8 mouse cellular contexts compared by ENCODE assay signal in genomic region chr17:87612796-87613195, GRCm38 (mm10). TPM values are rescaled to one million over a fixed set of nuclear protein-coding genes. Genes with fewer than 3 reads are reported as not detected.
DNase-seq lines count a peak whose midpoint lies in the region; ATAC-seq and TF ChIP-seq lines count a peak whose summit lies in the region.

No protein-coding gene starts in this region.

- H3K4me1 ChIP-seq in intestine, embryonic 16.5 days (ENCODE audit: control insufficient read depth, insufficient read depth, low read length), result peaks cover 29% of the 10 kb centered on the region
- no peaks in the 10 kb centered on the region for H3K4me1 ChIP-seq in midbrain, postnatal 0 days (ENCODE audit: insufficient read depth, low read length)

- TF ChIP-seq CTCF in midbrain, postnatal 0 days (IDR thresholded peaks at IDR 0.05), result no peak

- DNase-seq in embryo, embryonic 11 days, result peak; percentile 68
- DNase-seq in embryo, embryonic 10.5 days (ENCODE audit: low spot score), result no peak
- peak; percentile 26 for DNase-seq in urinary bladder, postnatal 14 days (ENCODE audit: low spot score)
- no peak for DNase-seq in urinary bladder, adult 2 months (ENCODE audit: low spot score)
- peak; percentile 56 for DNase-seq in midbrain, postnatal 0 days (ENCODE audit: low spot score)
- no peak for DNase-seq in spleen, adult 12 weeks (ENCODE audit: low spot score)
- DNase-seq in testis, postnatal 10 days (ENCODE audit: low spot score), result no peak

- ATAC-seq in intestine, embryonic 16.5 days, result 0 out of 2 replicates have a peak, but pooled peaks have one; percentile 2
- ATAC-seq in midbrain, postnatal 0 days (ENCODE audit: low FRiP score), result peak; percentile 38

- H3K9me3 ChIP-seq in intestine, embryonic 16.5 days (ENCODE audit: control insufficient read depth, low read length), result no peaks in the 10 kb centered on the region
- H3K9me3 ChIP-seq in midbrain, postnatal 0 days (ENCODE audit: low read length), result no peaks in the 10 kb centered on the region

- peak overlapping the region; percentile 76 for H3K9ac ChIP-seq in intestine, embryonic 16.5 days (ENCODE audit: low read depth, low read length)
- peak overlapping the region; percentile 75 for H3K9ac ChIP-seq in midbrain, postnatal 0 days (replicated peaks; ENCODE audit: low read length, poor library complexity, severe bottlenecking)

- H3K27me3 ChIP-seq in intestine, embryonic 16.5 days (replicated peaks; ENCODE audit: control insufficient read depth, insufficient read depth, low read length), result no peaks in the 10 kb centered on the region
- no peaks in the 10 kb centered on the region for H3K27me3 ChIP-seq in midbrain, postnatal 0 days (ENCODE audit: insufficient read depth, low read length)

- peak overlapping the region; percentile 94 for H3K27ac ChIP-seq in intestine, embryonic 16.5 days (ENCODE audit: low read length)
- peak overlapping the region; percentile 84 for H3K27ac ChIP-seq in midbrain, postnatal 0 days (ENCODE audit: low read depth, low read length)

- H3K4me2 ChIP-seq in intestine, embryonic 16.5 days (ENCODE audit: low read depth, low read length), result peak overlapping the region; percentile 54
- H3K4me2 ChIP-seq in midbrain, postnatal 0 days (ENCODE audit: low read depth, low read length, poor library complexity, severe bottlenecking), result peak overlapping the region; percentile 61

- H3K36me3 ChIP-seq in intestine, embryonic 16.5 days (ENCODE audit: control insufficient read depth, insufficient read depth, low read length), result no peaks in the 10 kb centered on the region
- H3K36me3 ChIP-seq in midbrain, postnatal 0 days (ENCODE audit: insufficient read depth, low read length), result no peaks in the 10 kb centered on the region

- H3K4me3 ChIP-seq in intestine, embryonic 16.5 days (ENCODE audit: low read length), result peak overlapping the region; percentile 47
- peak overlapping the region; percentile 37 for H3K4me3 ChIP-seq in midbrain, postnatal 0 days (ENCODE audit: low read depth, low read length)

- 11% methylated on average over 18 of the region's 18 CpGs for WGBS in intestine, embryonic 16.5 days
- 11% methylated on average over 18 of the region's 18 CpGs for WGBS in midbrain, postnatal 0 days

RNA-seq across cellular contexts. Expression of gene Epcam, which starts 23.0 kb away (rescaled TPM):
- polyA plus RNA-seq in urinary bladder, adult 2 months (2012; rRNA removed), result 54.9 and 57.1 TPM in 2 replicates
- polyA plus RNA-seq in intestine, embryonic 16.5 days (2015; fragmentation: Nextera tagmentation; extraction: Ambion mirVana), result 1,152 and 1,162 TPM in 2 replicates
- total RNA-seq in midbrain, postnatal 0 days (2014; rRNA removed), result 2.3 and 3.1 TPM in 2 replicates
- 4.7 and 5.2 TPM in 2 replicates for polyA plus RNA-seq in midbrain, postnatal 0 days (2015; fragmentation: Nextera tagmentation; extraction: Ambion mirVana)

RNA-seq across cellular contexts. Expression of gene Msh2, which starts 59.3 kb away (rescaled TPM):
- polyA plus RNA-seq in urinary bladder, adult 2 months (2012; rRNA removed), result 19.0 and 19.4 TPM in 2 replicates
- polyA plus RNA-seq in intestine, embryonic 16.5 days (2015; fragmentation: Nextera tagmentation; extraction: Ambion mirVana), result 55.0 and 59.5 TPM in 2 replicates
- total RNA-seq in midbrain, postnatal 0 days (2014; rRNA removed), result 26.0 and 29.7 TPM in 2 replicates
- 41.0 and 47.1 TPM in 2 replicates for polyA plus RNA-seq in midbrain, postnatal 0 days (2015; fragmentation: Nextera tagmentation; extraction: Ambion mirVana)

Comparison
In these comparisons a context has a peak if more than half of its experiments do, and no peak if none do; other contexts are left out.
1. DNase-seq: peak in embryo, embryonic 11 days (single experiment), urinary bladder, postnatal 14 days (single experiment) and midbrain, postnatal 0 days (single experiment); none in embryo, embryonic 10.5 days (single experiment), urinary bladder, adult 2 months (single experiment), spleen, adult 12 weeks (single experiment) and testis, postnatal 10 days (single experiment).
2. RNA of gene Epcam, which starts 23.0 kb away (polyA plus RNA-seq): 1,152 to 1,162 TPM in intestine, embryonic 16.5 days; 54.9 to 57.1 TPM in urinary bladder, adult 2 months and 4.7 to 5.2 TPM in midbrain, postnatal 0 days; every median in the first group is over 10 times any median in the second.